Mouse (Mus musculus) stomach, embryonic 16.5 days (tissue): ENCODE data around the gene Dmgdh. TPM values are rescaled to one million over a fixed set of nuclear protein-coding genes. Genes with fewer than 3 reads are reported as not detected.

Source experiments
- ATAC-seq: fragments of 200-750 bp; cut with Nextera tagmentation; 2 replicates; pipeline ENCODE4 v1.8.0; 2017; ENCODE audit warnings: moderate number of reproducible peaks, moderate TSS enrichment; ENCODE audit not compliant: insufficient read depth, low FRiP score
- H3K27ac ChIP-seq: fragments of 300-500 bp; sonication (generic); 2 replicates; pipeline ENCODE4 v1.5.1; 2014; ENCODE audit warnings: low read length
- H3K27me3 ChIP-seq: fragments of 300-500 bp; sonication (generic); 2 replicates; pipeline ENCODE4 v1.6.1; 2014; ENCODE audit warnings: low read length, control low read depth, mixed read lengths; ENCODE audit not compliant: control insufficient read depth, insufficient read depth
- H3K36me3 ChIP-seq: fragments of 300-500 bp; sonication (generic); 2 replicates; pipeline ENCODE4 v1.6.1; 2014; ENCODE audit warnings: low read length; ENCODE audit not compliant: control insufficient read depth, insufficient read depth
- H3K4me1 ChIP-seq: fragments of 300-500 bp; sonication (generic); 2 replicates; pipeline ENCODE4 v1.6.1; 2014; ENCODE audit warnings: low read length, control low read depth, mixed read lengths; ENCODE audit not compliant: control insufficient read depth, insufficient read depth
- H3K4me2 ChIP-seq: fragments of 300-500 bp; sonication (generic); 2 replicates; pipeline ENCODE4 v1.6.1; 2014; ENCODE audit warnings: low read depth, low read length, mixed read lengths
- H3K4me3 ChIP-seq: fragments of 300-500 bp; sonication (generic); replicated peaks from 2 replicates; pipeline ENCODE4 v1.5.1; 2014; ENCODE audit warnings: mild to moderate bottlenecking, low read length
- H3K9ac ChIP-seq: fragments of 300-500 bp; sonication (generic); 2 replicates; pipeline ENCODE4 v1.6.1; 2014; ENCODE audit warnings: low read length
- H3K9me3 ChIP-seq: fragments of 300-500 bp; sonication (generic); replicated peaks from 2 replicates; pipeline ENCODE4 v1.6.1; 2016; ENCODE audit warnings: low read length, control low read depth; ENCODE audit not compliant: control insufficient read depth
- whole genome bisulfite sequencing: fragments of 180-500 bp; shearing (Covaris S2); extraction: QIAGEN DNeasy Blood & Tissue Kit; methylation state at CpG from one replicate; pipeline ENCODE4 v1.1.7; 2014; 5-methylcytosine and 5-hydroxymethylcytosine counted together
- polyA plus RNA-seq: library from polyadenylated mRNA; unstranded; fragments of >200 nt; fragmentation: Nextera tagmentation; extraction: Ambion mirVana; gene quantifications from 2 replicates; pipeline ENCODE4 v1.2.1, GENCODE M21; 2015

Dmgdh gene
- polyA plus RNA-seq, 1 experiment from 2014 or later: 1.0 TPM

DNA sequence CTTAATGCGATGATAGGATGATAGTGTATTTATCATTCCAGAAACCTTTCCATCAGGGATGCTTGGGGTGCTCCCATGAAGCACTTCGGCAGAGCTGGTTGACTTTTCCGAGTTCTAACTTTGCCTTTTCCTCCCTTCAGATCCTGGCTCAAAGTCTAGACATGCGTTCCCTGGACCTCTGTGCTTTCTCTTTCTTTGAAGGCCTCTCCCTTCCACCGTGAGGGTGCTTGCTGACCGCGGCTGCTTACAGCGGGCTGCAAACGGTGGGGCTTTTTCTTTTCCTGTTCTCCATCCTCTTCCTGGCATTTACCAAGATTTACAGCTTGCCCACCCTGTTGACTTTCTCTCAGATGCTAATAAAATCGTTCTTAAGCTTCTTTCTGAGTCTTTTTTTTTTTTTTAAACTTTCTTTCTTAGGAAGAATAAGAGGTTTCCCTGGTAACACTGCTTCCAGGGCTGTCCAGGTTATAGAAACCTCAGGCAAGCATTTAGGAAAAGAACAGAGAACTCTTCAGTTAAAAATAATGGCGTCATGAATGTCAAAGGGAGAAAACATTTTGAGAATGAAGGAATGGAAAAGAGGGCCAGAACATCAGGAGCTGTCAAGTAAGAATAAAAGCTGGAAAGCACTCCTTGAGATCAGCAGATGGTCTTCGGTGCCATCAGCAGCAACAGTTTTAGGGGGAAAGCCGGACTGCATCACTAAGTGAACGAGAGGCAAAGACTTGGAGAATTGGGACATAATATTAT lies 84.1 kb downstream of the Dmgdh start:
- 58% methylated on average over 14 of the region's 14 CpGs for WGBS
- no peaks in the 10 kb centered on the region for H3K9me3 ChIP-seq

DNA sequence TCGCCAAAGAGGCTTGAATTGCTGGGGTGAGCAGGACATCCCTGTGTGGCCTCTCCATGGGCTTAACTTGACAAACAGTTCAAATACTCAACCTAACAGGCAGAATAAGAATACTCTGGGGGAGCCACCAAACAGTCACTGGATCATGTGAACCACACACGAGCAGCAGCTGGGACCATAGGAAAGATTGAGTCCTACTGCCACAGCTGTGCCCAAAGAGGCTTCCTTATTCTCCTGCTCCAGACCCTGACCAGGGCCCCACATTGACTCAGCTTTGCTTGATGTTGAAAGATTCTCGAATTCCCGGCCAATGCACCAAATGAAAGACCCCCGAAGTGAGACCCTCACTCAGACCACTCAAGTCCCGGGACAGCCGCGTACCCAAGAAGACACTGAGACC lies 87.6 kb downstream of the Dmgdh start:
- H3K4me1 ChIP-seq: no peaks in the 10 kb centered on the region
- H3K9ac ChIP-seq: no peak overlapping the region
- no peaks in the 10 kb centered on the region for H3K27me3 ChIP-seq
- WGBS: 94% methylated on average over 8 of the region's 8 CpGs
- no peak overlapping the region for H3K4me2 ChIP-seq
- no peaks in the 10 kb centered on the region for H3K9me3 ChIP-seq
- no peak overlapping the region for H3K27ac ChIP-seq
- no peaks in the 10 kb centered on the region for H3K36me3 ChIP-seq
- ATAC-seq: no peak
- no peak overlapping the region for H3K4me3 ChIP-seq

More for the DNA sequence above, 84.1 kb downstream of the Dmgdh start:
- no peak overlapping the region for H3K9ac ChIP-seq
- ATAC-seq: no peak
- no peak overlapping the region for H3K27ac ChIP-seq
- H3K4me3 ChIP-seq: no peak overlapping the region
- H3K4me1 ChIP-seq: no peaks in the 10 kb centered on the region
- H3K27me3 ChIP-seq: no peaks in the 10 kb centered on the region
- H3K4me2 ChIP-seq: no peak overlapping the region
- no peaks in the 10 kb centered on the region for H3K36me3 ChIP-seq

DNA sequence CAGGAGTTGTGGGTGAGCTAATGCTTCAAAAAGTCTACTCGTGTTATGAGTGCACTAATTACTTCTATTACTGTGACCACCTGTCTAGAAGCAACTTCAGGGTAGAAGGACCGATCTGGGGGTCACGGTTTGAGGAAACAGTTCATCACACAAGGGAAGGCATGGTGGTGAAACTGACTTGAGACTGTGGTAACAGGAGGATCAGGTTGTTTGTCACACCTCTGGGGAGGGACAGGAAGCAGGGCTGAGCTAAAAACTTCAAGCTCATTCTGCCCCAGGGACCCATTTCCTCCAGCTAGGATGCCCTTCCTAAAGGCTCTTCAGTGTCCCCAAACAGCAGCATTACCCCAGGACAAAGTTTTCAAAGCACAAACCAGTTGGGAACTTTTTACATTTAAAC lies 88.6 kb downstream of the Dmgdh start:
- H3K4me2 ChIP-seq: no peak overlapping the region
- ATAC-seq: no peak
- H3K9me3 ChIP-seq: no peaks in the 10 kb centered on the region
- H3K36me3 ChIP-seq: no peaks in the 10 kb centered on the region
- H3K27me3 ChIP-seq: no peaks in the 10 kb centered on the region
- H3K27ac ChIP-seq: no peak overlapping the region
- no peaks in the 10 kb centered on the region for H3K4me1 ChIP-seq
- no peak overlapping the region for H3K4me3 ChIP-seq
- no peak overlapping the region for H3K9ac ChIP-seq
- WGBS: 71% methylated on average over 3 of the region's 3 CpGs

DNA sequence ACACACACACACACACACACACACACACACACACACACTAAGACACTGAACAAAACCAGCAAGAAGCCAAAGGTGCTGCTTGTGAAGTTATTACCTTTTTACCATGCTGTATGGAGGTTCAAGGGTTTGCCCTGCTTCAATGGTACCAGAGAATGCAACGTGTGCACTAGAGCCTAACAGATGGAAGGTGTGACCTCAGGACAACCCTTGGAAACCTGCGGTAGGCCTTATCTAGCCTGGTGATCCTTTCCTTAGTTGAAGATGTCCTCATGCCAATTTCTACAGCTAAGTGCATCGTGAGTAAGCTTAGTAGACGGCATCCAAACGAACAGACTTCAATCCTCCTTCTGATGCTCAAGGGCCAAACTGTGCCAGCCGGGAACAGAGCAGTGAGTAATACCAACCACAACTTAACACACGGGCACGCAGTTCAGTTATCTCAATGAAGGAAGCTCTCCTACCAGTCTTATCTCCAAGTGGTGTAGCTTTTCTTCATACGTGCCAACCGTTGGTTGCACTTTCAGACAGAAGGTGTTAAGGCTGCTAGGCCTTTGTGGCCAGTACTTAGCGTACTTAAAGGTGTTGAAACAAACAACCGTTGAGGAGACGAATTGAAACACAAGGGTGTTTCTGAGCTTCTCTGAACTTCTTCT lies 90.2 kb downstream of the Dmgdh start:
- Histone ChIP-seq H3K27me3 (no peaks in the 10 kb centered on the region), H3K9me3 (no peaks in the 10 kb centered on the region), H3K4me3 (no peak overlapping the region), H3K9ac (no peak overlapping the region), H3K36me3 (no peaks in the 10 kb centered on the region), H3K4me1 (no peaks in the 10 kb centered on the region), H3K4me2 (no peak overlapping the region), H3K27ac (no peak overlapping the region)
- no peak for ATAC-seq
- WGBS: 86% methylated on average over 13 of the region's 13 CpGs

DNA sequence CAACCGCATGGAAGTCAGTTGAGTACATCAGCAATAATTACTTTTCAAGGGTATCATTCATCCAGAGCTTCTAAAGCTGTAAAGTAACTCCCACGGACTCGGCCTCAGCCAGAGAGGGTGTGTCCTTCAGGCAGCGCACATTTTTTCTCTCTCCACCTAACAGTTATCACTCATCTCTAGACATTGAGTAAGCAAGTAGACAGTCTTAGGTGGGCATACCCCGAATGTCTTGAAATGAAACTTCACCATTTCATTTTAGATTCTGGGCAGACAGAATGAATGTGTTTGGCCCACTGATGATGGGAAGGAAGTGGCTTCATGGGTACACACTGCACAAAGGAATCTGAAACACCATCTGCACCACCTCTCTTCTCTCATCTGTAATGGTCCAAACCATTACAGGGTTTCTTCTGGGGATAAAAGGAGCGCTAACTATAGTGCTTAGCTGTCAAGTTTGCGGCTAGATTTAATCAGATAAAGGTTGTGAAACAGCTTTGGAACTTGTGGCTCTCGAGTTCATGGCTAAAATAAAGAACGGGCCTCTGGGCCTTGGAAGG lies 96.9 kb downstream of the Dmgdh start:
- H3K4me1 ChIP-seq: peaks cover 9% of the 10 kb centered on the region; the same call in 1 of the 2 replicates
- no peaks in the 10 kb centered on the region for H3K36me3 ChIP-seq
- H3K9ac ChIP-seq: peak overlapping the region; percentile 87
- peak overlapping the region; percentile 82 for H3K27ac ChIP-seq
- H3K4me3 ChIP-seq: peak overlapping the region; percentile 80
- no peaks in the 10 kb centered on the region for H3K27me3 ChIP-seq
- WGBS: 18% methylated on average over 9 of the region's 9 CpGs
- no peak for ATAC-seq
- peak overlapping the region; percentile 98 for H3K4me2 ChIP-seq
- no peaks in the 10 kb centered on the region for H3K9me3 ChIP-seq

DNA sequence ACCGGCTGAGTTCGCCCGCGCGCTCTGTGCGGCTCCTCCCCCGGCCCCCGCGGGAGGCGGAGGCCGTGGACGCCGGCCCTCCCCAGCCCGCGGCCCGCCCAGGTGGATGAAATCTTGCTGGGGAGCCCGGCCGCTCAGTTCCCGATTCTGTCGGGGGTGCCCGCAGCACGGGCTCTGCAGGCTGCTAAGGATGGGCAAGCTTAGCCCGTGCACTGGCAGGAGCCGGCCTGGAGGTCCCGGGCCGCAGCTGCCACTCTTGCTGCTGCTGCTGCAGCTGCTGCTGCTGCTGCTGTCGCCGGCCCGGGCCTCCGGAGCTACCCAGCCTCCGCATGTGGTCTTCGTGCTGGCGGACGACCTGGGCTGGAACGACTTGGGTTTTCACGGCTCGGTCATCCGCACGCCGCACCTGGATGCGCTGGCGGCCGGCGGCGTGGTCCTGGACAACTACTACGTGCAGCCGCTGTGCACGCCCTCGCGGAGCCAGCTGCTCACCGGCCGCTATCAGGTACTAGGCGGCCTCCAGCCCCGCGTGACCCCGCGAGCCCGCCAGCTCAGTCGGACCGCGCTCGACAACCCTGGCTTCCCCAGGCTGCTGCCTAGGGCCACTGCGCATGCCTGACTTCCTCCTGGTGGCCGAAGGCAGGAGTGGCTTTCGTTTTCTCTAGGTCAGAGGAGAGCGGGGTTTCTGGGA lies 97.5 kb downstream of the Dmgdh start, which contains the start of gene Arsb:
Gene Arsb, plus strand, starts transcription at position 43 of the 691 bp plus-strand sequence.
- under 1% methylated on average over 66 of the region's 66 CpGs for WGBS
- H3K9me3 ChIP-seq: no peaks in the 10 kb centered on the region

DNA sequence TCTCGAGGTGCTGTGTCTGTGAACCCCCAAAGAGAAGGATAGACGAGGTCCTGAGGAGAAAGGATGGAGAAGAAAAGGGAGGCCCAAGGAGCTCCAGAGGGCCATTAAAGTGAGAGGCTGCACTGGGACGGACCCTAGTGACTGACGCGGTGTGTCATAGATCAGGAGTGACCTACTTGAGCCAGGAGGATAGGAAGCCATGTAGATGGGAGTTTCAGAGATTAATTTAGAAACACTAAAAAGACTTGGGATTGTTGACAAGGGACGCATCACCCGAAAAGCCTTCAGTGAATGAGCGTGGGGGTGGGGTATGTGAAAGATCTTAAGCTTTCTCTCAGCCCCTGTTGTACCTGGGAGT lies 98.0 kb downstream of the Dmgdh start:
- peaks cover 9% of the 10 kb centered on the region; the same call in 1 of the 2 replicates for H3K4me1 ChIP-seq
- no peaks in the 10 kb centered on the region for H3K27me3 ChIP-seq
- H3K4me3 ChIP-seq: peak overlapping the region; percentile 80
- WGBS: 26% methylated on average over 8 of the region's 8 CpGs
- peak; percentile 54; the same call in 1 of the 2 replicates for ATAC-seq
- peak overlapping the region; percentile 87 for H3K9ac ChIP-seq
- H3K9me3 ChIP-seq: no peaks in the 10 kb centered on the region
- no peaks in the 10 kb centered on the region for H3K36me3 ChIP-seq
- H3K4me2 ChIP-seq: peak overlapping the region; percentile 98
- peak overlapping the region; percentile 82 for H3K27ac ChIP-seq

More for the DNA sequence above, 97.5 kb downstream of the Dmgdh start, which contains the start of gene Arsb:
- peaks cover 9% of the 10 kb centered on the region; the same call in 1 of the 2 replicates for H3K4me1 ChIP-seq
- ATAC-seq: peak; percentile 94
- H3K36me3 ChIP-seq: no peaks in the 10 kb centered on the region
- peak within 1 kb of the TSS; percentile 80 for H3K4me3 ChIP-seq
- peak within 1 kb of the TSS; percentile 98 for H3K4me2 ChIP-seq
- H3K27me3 ChIP-seq: no peaks in the 10 kb centered on the region
- H3K9ac ChIP-seq: peak within 1 kb of the TSS; percentile 87
- H3K27ac ChIP-seq: peak within 1 kb of the TSS; percentile 82

DNA sequence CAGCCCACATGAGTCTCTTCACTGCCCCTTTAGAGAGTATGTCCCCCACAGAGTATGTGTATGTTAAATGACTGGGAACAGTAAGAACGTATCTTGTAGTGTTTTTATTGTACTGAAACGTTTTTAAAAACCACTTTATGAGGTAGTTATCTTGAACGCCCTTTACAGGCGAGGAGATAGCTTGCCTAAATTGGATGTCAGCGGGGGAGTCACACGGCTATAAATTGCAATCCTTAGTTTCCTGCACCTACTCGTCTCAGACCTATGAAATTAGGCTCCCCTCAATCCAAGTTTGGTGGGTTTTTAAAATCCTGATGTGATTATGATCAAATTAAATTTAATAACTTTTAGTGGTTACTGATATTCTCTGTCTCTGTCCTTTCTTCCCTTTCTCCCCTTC lies 98.6 kb downstream of the Dmgdh start:
- no peak for ATAC-seq
- Histone ChIP-seq H3K9me3 (no peaks in the 10 kb centered on the region), H3K36me3 (no peaks in the 10 kb centered on the region), H3K27ac (no peak overlapping the region), H3K9ac (no peak overlapping the region), H3K4me1 (peaks cover 9% of the 10 kb centered on the region; the same call in 1 of the 2 replicates), H3K4me2 (peak overlapping the region; percentile 98), H3K27me3 (no peaks in the 10 kb centered on the region), H3K4me3 (no peak overlapping the region)
- WGBS: 68% methylated on average over 7 of the region's 7 CpGs
